Mouse (Mus musculus): ENCODE results near the gene Trp53rka. TPM values are rescaled to one million over a fixed set of nuclear protein-coding genes. Genes with fewer than 3 reads are reported as not detected.
A peak's percentile ranks its signal among the peaks of the same experiment; 100 is the strongest.
"Not testable (repeated sequence)": the region's sequence is repeated elsewhere in the genome, so short reads cannot be mapped to it uniquely, and the experiment has no call there.

Trp53rka gene
- polyA plus RNA-seq, 1 experiment from 2014 or later = 19.7 TPM

DNA sequence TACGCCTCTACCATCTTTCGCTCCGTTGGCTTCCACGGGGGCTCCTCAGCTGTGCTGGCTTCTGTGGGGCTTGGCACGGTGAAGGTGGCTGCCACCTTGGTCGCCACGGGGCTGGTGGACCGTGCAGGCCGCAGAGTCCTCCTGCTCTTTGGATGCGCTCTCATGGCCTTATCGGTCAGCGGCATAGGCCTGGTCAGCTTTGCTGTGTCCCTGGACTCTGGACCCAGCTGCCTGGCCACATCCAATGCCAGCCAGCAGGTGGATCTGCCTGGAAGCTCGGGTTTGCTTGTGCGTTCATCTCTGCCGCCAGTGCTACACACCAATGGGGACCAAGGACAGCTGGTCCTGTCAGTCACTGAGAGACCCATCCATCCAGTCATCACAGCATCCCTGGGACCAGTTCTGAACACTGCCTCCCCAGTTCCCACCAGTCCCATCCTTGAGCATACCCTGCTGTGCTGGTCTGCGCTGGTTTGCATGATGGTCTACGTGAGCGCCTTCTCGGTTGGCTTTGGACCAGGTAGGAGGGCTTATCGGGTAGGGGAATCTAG lies 22.1 kb upstream of the Trp53rka start:
- ATAC-seq (ENCODE audit: low FRiP score, low TSS enrichment) (no peak), DNase-seq (ENCODE audit: low spot score) (no peak)
- 96% methylated on average over 20 of the region's 20 CpGs for WGBS
- Histone ChIP-seq H3K4me2 (replicated peaks; ENCODE audit: low read depth) (no peak overlapping the region), H3K36me3 (ENCODE audit: control insufficient read depth, insufficient read depth, low read length) (peaks cover 3% of the 10 kb centered on the region; the same call in 1 of the 2 replicates), H3K27ac (replicated peaks) (no peak overlapping the region), H3K4me1 (replicated peaks; ENCODE audit: control insufficient read depth, insufficient read depth) (peaks cover 2% of the 10 kb centered on the region; the same call in 1 of the 2 replicates), H3K9me3 (ENCODE audit: control insufficient read depth, low read length) (no peaks in the 10 kb centered on the region), H3K4me3 (ENCODE audit: low read depth, low read length) (no peak overlapping the region), H3K27me3 (ENCODE audit: control insufficient read depth, insufficient read depth, low read length) (no peaks in the 10 kb centered on the region), H3K9ac (ENCODE audit: low read length) (no peak overlapping the region)
- TF ChIP-seq CTCF (IDR thresholded peaks at IDR 0.05; ENCODE audit: low read depth) = no peak
- no peak for TF ChIP-seq EP300 (optimal IDR thresholded peaks at IDR 0.05)

DNA sequence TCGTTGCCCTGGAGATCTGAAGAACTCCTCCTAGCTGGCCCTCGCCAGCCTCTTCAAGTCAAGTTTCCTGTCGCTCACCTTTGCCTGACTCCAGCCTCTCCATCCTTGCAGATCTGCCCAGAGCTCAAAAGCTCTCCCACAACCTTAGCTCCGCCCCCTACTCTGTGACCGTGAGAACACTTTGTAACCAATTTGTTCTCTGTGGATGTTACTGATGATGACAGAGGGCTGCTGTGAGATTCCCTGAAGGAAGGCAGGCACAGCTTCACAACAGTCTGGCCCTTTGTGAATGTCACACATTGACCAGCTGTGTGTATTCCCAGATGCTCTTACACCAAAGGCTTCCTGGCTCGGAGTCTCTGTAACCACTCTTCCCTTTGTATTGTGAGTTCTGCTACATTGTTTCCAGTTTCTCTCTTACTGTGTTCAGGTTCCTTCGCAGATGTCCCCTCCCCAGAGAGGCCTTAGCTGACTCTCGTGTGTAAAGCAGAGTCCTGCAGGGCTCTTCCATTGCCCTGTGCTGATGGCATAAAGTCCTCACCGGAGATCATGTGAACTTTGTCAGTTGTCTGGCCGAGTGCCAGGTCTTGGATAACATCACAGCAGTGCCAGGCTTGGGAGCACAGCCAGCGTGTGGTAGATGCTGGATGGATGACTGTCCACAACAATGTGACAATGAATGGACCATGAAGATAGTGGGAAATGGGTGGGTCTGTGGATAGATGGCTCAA lies 19.9 kb upstream of the Trp53rka start:
- H3K27me3 ChIP-seq (ENCODE audit: control insufficient read depth, insufficient read depth, low read length) = no peaks in the 10 kb centered on the region
- no peak for TF ChIP-seq CTCF (IDR thresholded peaks at IDR 0.05; ENCODE audit: low read depth)
- TF ChIP-seq EP300 (optimal IDR thresholded peaks at IDR 0.05) = no peak
- no peak overlapping the region for H3K27ac ChIP-seq (replicated peaks)
- H3K9me3 ChIP-seq (ENCODE audit: control insufficient read depth, low read length) = no peaks in the 10 kb centered on the region
- H3K4me3 ChIP-seq (ENCODE audit: low read depth, low read length) = no peak overlapping the region
- H3K4me2 ChIP-seq (replicated peaks; ENCODE audit: low read depth) = no peak overlapping the region
- peaks cover 2% of the 10 kb centered on the region; the same call in 1 of the 2 replicates for H3K4me1 ChIP-seq (replicated peaks; ENCODE audit: control insufficient read depth, insufficient read depth)
- peaks cover 3% of the 10 kb centered on the region; the same call in 1 of the 2 replicates for H3K36me3 ChIP-seq (ENCODE audit: control insufficient read depth, insufficient read depth, low read length)
- WGBS = 24% methylated on average over 11 of the region's 11 CpGs
- DNase-seq (ENCODE audit: low spot score) (peak; percentile 37), ATAC-seq (ENCODE audit: low FRiP score, low TSS enrichment) (peak; percentile 31; the same call in 1 of the 2 replicates)
- H3K9ac ChIP-seq (ENCODE audit: low read length) = no peak overlapping the region

DNA sequence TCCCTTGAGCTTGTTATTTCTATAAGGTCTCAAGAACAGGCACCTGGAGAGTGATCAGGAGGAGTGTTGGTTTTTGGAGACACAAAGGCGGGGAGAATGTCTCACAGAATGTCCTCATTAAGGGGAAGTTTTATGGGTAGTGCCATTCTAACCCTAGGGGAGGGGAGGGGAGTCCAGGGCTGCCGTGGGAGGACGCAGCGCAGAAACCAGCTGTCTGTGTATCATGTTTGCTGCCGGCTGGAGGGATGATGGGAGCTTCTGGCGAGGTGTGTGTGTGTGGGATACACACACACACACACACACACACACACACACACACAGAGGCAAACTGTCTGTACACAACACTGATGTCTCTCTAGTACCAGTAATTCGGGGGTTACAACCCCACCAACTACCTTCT lies 19.3 kb upstream of the Trp53rka start:
- Histone ChIP-seq H3K4me2 (replicated peaks; ENCODE audit: low read depth) (no peak overlapping the region), H3K27ac (replicated peaks) (no peak overlapping the region)

DNA sequence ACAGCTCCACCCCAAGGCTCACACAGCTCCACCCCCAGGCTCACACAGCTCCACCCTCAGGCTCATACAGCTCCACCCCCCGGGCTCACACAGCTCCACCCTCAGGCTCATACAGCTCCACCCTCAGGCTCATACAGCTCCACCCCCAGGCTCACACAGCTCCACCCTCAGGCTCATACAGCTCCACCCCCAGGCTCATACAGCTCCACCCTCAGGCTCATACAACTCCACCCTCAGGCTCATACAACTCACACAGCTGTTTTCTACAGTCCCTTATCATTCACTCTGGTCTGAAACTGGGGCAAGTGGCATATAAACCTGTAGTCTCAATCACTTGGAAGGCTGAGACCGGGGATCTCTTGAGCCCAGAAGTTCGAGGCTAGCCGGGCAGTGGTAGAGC lies 18.4 kb upstream of the Trp53rka start:
- not testable (repeated sequence) for H3K27ac ChIP-seq (replicated peaks); H3K9ac ChIP-seq (ENCODE audit: low read length); H3K27me3 ChIP-seq (ENCODE audit: control insufficient read depth, insufficient read depth, low read length); H3K4me1 ChIP-seq (replicated peaks; ENCODE audit: control insufficient read depth, insufficient read depth); H3K36me3 ChIP-seq (ENCODE audit: control insufficient read depth, insufficient read depth, low read length); H3K4me3 ChIP-seq (ENCODE audit: low read depth, low read length); H3K4me2 ChIP-seq (replicated peaks; ENCODE audit: low read depth); H3K9me3 ChIP-seq (ENCODE audit: control insufficient read depth, low read length)
- ATAC-seq (ENCODE audit: low FRiP score, low TSS enrichment) (peak; percentile 69), DNase-seq (ENCODE audit: low spot score) (peak; percentile 64)
- WGBS = 83% methylated on average over 4 of the region's 4 CpGs

More for the DNA sequence above, 19.3 kb upstream of the Trp53rka start:
- DNase-seq (ENCODE audit: low spot score) (no peak), ATAC-seq (ENCODE audit: low FRiP score, low TSS enrichment) (no peak)
- TF ChIP-seq EP300 (optimal IDR thresholded peaks at IDR 0.05) = no peak
- TF ChIP-seq CTCF (IDR thresholded peaks at IDR 0.05; ENCODE audit: low read depth) = no peak
- Histone ChIP-seq H3K4me3 (ENCODE audit: low read depth, low read length) (no peak overlapping the region), H3K27me3 (ENCODE audit: control insufficient read depth, insufficient read depth, low read length) (no peaks in the 10 kb centered on the region), H3K9ac (ENCODE audit: low read length) (no peak overlapping the region), H3K4me1 (replicated peaks; ENCODE audit: control insufficient read depth, insufficient read depth) (peaks cover 2% of the 10 kb centered on the region; the same call in 1 of the 2 replicates), H3K36me3 (ENCODE audit: control insufficient read depth, insufficient read depth, low read length) (peaks cover 3% of the 10 kb centered on the region; the same call in 1 of the 2 replicates), H3K9me3 (ENCODE audit: control insufficient read depth, low read length) (no peaks in the 10 kb centered on the region)
- WGBS = 43% methylated on average over 7 of the region's 7 CpGs

- H3K36me3 ChIP-seq (ENCODE audit: control insufficient read depth, insufficient read depth, low read length); H3K27ac ChIP-seq (replicated peaks); H3K4me3 ChIP-seq (ENCODE audit: low read depth, low read length); H3K9me3 ChIP-seq (ENCODE audit: control insufficient read depth, low read length); H3K4me1 ChIP-seq (replicated peaks; ENCODE audit: control insufficient read depth, insufficient read depth); H3K27me3 ChIP-seq (ENCODE audit: control insufficient read depth, insufficient read depth, low read length); DNase-seq (ENCODE audit: low spot score); H3K9ac ChIP-seq (ENCODE audit: low read length); H3K4me2 ChIP-seq (replicated peaks; ENCODE audit: low read depth): not testable (repeated sequence)
- peak; percentile 27; the same call in 1 of the 2 replicates for ATAC-seq (ENCODE audit: low FRiP score, low TSS enrichment)
- 54% methylated on average over 2 of the region's 2 CpGs for WGBS
These were observed 17.9 kb upstream of the Trp53rka start for GRCm38 (mm10) chr2:165510914-165511458.

GRCm38 (mm10) chr2:165510466-165510865 lies 17.3 kb upstream of the Trp53rka start:
- ATAC-seq (ENCODE audit: low FRiP score, low TSS enrichment) (no peak), DNase-seq (ENCODE audit: low spot score) (no peak)
- Histone ChIP-seq H3K36me3 (ENCODE audit: control insufficient read depth, insufficient read depth, low read length) (peaks cover 3% of the 10 kb centered on the region; the same call in 1 of the 2 replicates), H3K9ac (ENCODE audit: low read length) (no peak overlapping the region), H3K4me1 (replicated peaks; ENCODE audit: control insufficient read depth, insufficient read depth) (peaks cover 2% of the 10 kb centered on the region; the same call in 1 of the 2 replicates), H3K27me3 (ENCODE audit: control insufficient read depth, insufficient read depth, low read length) (no peaks in the 10 kb centered on the region), H3K27ac (replicated peaks) (no peak overlapping the region), H3K9me3 (ENCODE audit: control insufficient read depth, low read length) (no peaks in the 10 kb centered on the region), H3K4me2 (replicated peaks; ENCODE audit: low read depth) (no peak overlapping the region), H3K4me3 (ENCODE audit: low read depth, low read length) (no peak overlapping the region)
- TF ChIP-seq CTCF (IDR thresholded peaks at IDR 0.05; ENCODE audit: low read depth) (no peak), EP300 (optimal IDR thresholded peaks at IDR 0.05) (no peak)
- 61% methylated on average over 5 of the region's 5 CpGs for WGBS

Data from stomach, postnatal 0 days (tissue).